Mouse (Mus musculus) heart, adult 9 months (tissue): ENCODE results near the gene Ddx54.

Source experiments
- DNase-seq, 2 experiments: peaks; one replicate each; pipeline ENCODE4 v3.0.0; 2022; ENCODE audit warnings: low spot score in 2 of 2

Gene Ddx54

GRCm38 (mm10) chr5:120644227-120644626 lies 31.7 kb downstream of the Ddx54 start:
- DNase-seq = no peak

- no peak for DNase-seq
Observed at GRCm38 (mm10) chr5:120645851-120646250, 33.3 kb downstream of the Ddx54 start.

GRCm38 (mm10) chr5:120647361-120647760 lies 34.8 kb downstream of the Ddx54 start:
- no peak for DNase-seq

- DNase-seq = no peak
Observed at GRCm38 (mm10) chr5:120647814-120648491, 35.4 kb downstream of the Ddx54 start.

GRCm38 (mm10) chr5:120648569-120649373 lies 36.2 kb downstream of the Ddx54 start, which contains the start of gene Rasal1:
Gene Rasal1, plus strand, starts transcription at chr5:120648812.
- DNase-seq = no peak

DNA sequence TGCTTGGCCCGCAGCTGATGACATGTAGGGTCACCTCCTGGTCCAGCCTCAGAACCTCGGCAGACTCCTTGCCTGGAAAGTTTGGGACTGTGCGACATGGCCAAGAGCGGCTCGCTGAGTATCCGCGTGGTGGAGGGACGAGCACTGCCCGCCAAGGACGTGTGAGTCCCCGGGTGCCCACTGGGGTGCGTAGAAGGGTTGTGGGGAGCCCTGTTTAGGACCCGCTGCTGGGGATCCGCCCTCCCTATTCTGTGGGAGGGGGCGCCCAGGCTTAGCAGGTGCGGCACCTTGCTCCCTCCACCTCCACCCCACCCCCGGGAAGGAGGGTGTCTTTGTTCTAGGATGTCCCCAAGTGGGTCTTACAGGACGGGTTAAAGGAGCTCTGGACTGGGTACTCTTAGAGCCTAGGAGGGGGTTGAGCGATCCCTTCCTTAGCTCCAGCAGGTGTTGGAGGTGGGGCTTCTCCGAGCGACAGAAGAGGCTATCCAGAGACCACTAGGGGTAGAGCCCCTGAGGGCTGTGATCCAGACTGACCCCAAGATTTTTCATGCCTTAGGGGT lies 36.9 kb downstream of the Ddx54 start:
- no peak for DNase-seq

GRCm38 (mm10) chr5:120649938-120650337 lies 37.4 kb downstream of the Ddx54 start:
- DNase-seq = no peak

DNA sequence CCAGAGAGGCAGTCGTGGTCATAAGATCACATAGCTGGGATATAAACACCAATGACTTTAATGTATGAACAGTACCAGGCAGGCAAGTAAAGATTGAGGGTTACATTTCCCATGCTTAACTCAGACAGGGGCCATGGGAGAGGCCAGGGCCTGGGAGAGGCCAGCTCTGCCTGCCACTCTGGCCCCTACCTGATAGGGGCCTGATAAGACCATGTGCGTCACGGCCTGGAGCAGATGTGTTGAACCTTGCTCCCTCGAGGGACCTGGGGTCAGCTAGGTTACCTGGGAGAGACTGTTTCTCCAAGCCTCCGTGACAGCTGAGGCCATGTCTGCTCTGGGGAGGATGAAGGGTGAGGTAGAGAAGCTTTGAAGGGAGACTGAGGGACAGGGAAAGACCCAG lies 38.7 kb downstream of the Ddx54 start:
- DNase-seq = no peak

- no peak for DNase-seq
Observed at GRCm38 (mm10) chr5:120652915-120653701, 40.6 kb downstream of the Ddx54 start.

DNA sequence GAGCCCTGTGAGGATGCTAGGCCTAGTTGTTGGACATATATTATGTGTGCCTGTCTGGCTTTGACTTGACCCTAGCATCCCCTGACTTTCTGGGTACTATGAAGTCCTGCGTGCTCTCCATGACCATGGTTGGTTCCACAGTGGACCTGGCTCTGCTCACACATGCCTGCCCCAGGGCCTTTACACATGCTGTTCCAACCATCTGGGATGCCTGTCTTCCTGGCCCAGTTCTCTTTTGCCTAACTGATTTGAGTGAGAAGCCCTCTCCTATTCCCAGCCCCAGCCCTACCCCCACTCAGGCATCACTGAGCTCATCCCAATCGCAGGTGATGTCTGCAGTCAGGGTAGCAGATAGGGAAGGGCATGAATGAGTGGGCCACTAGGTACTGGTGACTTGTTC lies 41.3 kb downstream of the Ddx54 start:
- no peak for DNase-seq

GRCm38 (mm10) chr5:120656281-120656751 lies 43.8 kb downstream of the Ddx54 start:
- DNase-seq = no peak

DNA sequence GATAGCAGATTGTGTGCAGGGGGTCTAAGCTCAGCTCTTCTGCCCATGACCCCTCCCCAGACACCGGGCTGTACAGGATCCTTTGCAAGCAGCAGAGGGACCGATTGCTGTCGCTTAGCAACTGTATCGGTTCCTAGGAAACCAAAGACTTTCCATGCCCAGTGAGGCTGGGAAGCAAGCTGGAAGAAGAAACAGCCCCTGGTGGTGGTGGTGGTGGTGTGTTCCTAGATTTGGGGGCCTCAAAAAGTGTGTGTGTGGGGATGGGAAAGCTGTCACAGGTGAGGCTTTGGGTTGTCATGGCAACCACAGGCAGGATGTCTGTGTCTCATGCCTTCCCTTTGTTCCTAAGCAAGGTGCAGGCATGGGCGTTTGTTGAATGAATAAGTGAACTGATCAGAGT lies 48.3 kb downstream of the Ddx54 start:
- DNase-seq = no peak

DNA sequence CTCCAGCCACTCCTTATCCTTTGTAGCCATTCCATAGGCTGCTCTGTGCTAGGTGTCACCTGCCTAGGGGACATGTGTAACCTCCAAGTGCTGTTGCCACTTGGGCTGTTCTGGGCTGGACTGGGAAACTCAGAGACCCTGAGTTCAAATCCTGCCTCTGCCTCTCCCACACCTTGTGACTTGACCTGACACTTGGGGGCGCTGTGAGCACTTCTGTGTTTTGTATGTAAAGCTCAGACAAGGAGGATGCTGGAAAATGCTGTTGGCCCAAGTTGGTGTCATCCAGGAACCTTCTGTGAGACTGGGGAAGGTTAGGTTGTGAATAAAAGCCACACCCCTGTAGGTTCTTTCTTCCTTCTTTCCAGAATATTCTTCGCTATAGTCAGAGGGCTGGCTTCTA lies 52.3 kb downstream of the Ddx54 start:
- DNase-seq = no peak

GRCm38 (mm10) chr5:120668761-120669160 lies 56.2 kb downstream of the Ddx54 start:
- no peak for DNase-seq

DNA sequence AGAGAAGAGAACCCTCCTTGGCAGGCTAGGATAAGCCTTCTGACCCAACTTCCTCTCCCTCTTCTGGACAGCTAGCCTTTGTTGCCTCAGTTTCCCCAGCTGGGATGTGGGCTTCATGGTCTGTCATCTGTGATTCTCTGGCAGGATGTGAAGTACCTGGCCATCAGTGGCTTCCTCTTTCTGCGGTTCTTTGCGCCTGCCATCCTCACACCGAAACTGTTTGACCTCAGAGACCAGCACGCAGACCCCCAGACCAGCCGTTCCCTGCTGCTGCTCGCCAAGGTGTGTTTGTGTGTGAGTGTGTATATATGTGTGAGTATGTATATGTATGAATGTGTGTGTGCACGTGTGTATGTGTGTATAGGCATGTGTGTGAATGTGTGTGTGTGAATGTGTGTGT lies 57.6 kb downstream of the Ddx54 start:
- no peak for DNase-seq

GRCm38 (mm10) chr5:120671865-120672264 lies 59.3 kb downstream of the Ddx54 start:
- DNase-seq = no peak

DNA sequence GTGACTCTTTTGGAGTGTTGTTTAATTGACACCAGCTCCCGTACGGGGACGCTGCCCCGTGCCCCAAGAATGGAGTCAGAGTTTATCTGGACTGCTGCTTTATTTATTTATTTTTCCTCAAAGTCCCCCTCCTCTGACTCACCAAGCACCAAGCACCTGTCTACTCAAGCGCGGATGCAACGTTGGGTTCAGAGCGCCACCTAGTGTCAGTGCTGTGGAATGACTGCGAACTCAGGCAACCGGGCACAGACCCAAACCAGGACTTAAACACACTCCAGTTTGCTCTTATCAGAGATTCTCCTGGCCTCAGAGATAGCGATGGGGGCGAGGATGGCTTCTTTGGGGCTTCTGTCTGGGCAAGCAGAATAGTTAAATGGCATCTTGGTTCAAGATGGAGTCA lies 61.1 kb downstream of the Ddx54 start:
- DNase-seq = peak in 1 of 2 experiments; percentile 30

- DNase-seq = no peak
Observed at GRCm38 (mm10) chr5:120674229-120675145, 61.9 kb downstream of the Ddx54 start.

GRCm38 (mm10) chr5:120677516-120677915 lies 65.0 kb downstream of the Ddx54 start:
- DNase-seq = no peak
